Mouse (Mus musculus) cerebellum, adult 2 months (tissue): ENCODE data around the gene Senp3.
A peak's percentile ranks its signal among the peaks of the same experiment; 100 is the strongest.

Experiments used
- CTCF ChIP-seq: fragments of 200-500 bp; IDR thresholded peaks from 2 replicates; pipeline ENCODE4 v1.5.1; 2011; ENCODE audit warnings: low read depth, mild to moderate bottlenecking, control low read depth, low read length, moderate library complexity, borderline replicate concordance; ENCODE audit not compliant: insufficient read depth
- POLR2A ChIP-seq: fragments of 200-500 bp; IDR thresholded peaks from 2 replicates; pipeline ENCODE4 v1.6.1; 2011; ENCODE audit warnings: low read length, control low read depth, borderline replicate concordance; ENCODE audit not compliant: insufficient read depth

- TF ChIP-seq CTCF (no peak), POLR2A (peak; percentile 51; the same call in 1 of the 2 replicates)
Observed at GRCm38 (mm10) chr11:69685526-69686148, 3.8 kb upstream of the Senp3 start, which contains the start of gene Tnfsf13.
